Mouse (Mus musculus) hindbrain, embryonic 16.5 days (tissue): ENCODE results near the gene Bahcc1. TPM values are rescaled to one million over a fixed set of nuclear protein-coding genes. Genes with fewer than 3 reads are reported as not detected.

ENCODE experiments used
- ATAC-seq: fragments of 200-750 bp; cut with Nextera tagmentation; 2 replicates; pipeline ENCODE4 v1.8.0; 2017; ENCODE audit warnings: moderate TSS enrichment, moderate library complexity
- H3K27ac ChIP-seq: fragments of 300-500 bp; sonication (generic); 2 replicates; pipeline ENCODE4 v1.5.1; 2014; ENCODE audit warnings: low read depth, mild to moderate bottlenecking, control low read depth, low read length, moderate library complexity
- H3K27me3 ChIP-seq: fragments of 300-500 bp; sonication (generic); replicated peaks from 2 replicates; pipeline ENCODE4 v1.6.1; 2014; ENCODE audit warnings: low read length; ENCODE audit not compliant: control insufficient read depth, insufficient read depth
- H3K36me3 ChIP-seq: fragments of 300-500 bp; sonication (generic); 2 replicates; pipeline ENCODE4 v1.6.1; 2014; ENCODE audit warnings: mild to moderate bottlenecking, low read length, moderate library complexity, mixed read lengths; ENCODE audit not compliant: control insufficient read depth, insufficient read depth
- H3K4me1 ChIP-seq: fragments of 300-500 bp; sonication (generic); 2 replicates; pipeline ENCODE4 v1.6.1; 2014; ENCODE audit warnings: low read depth, low read length; ENCODE audit not compliant: control insufficient read depth, insufficient read depth
- H3K4me2 ChIP-seq: fragments of 300-500 bp; sonication (generic); 2 replicates; pipeline ENCODE4 v1.6.1; 2014; ENCODE audit warnings: mild to moderate bottlenecking, low read length, control low read depth, moderate library complexity
- H3K4me3 ChIP-seq: fragments of 300-500 bp; sonication (generic); 2 replicates; pipeline ENCODE4 v1.5.1; 2014; ENCODE audit warnings: mild to moderate bottlenecking, low read length, control low read depth, moderate library complexity
- H3K9ac ChIP-seq: fragments of 300-500 bp; sonication (generic); 2 replicates; pipeline ENCODE4 v1.6.1; 2014; ENCODE audit warnings: low read depth, mild to moderate bottlenecking, control low read depth, low read length, moderate library complexity
- H3K9me3 ChIP-seq: fragments of 300-500 bp; sonication (generic); 2 replicates; pipeline ENCODE4 v1.6.1; 2014; ENCODE audit warnings: mild to moderate bottlenecking, low read length, moderate library complexity; ENCODE audit not compliant: control insufficient read depth
- WGBS: fragments of 180-500 bp; shearing (Covaris S2); extraction: QIAGEN DNeasy Blood & Tissue Kit; methylation state at CpG from one replicate; pipeline ENCODE4 v1.1.7; 2014; 5-methylcytosine and 5-hydroxymethylcytosine counted together
- polyA plus RNA-seq: library from polyadenylated mRNA; unstranded; fragments of >200 nt; fragmentation: Nextera tagmentation; extraction: Ambion mirVana; gene quantifications from 2 replicates; pipeline ENCODE4 v1.2.1, GENCODE M21; 2015

The Bahcc1 gene
- polyA plus RNA-seq, 1 experiment from 2014 or later: 7.8 TPM

- Histone ChIP-seq H3K4me1 (peaks cover 87% of the 10 kb centered on the region), H3K27me3 (0 out of 2 replicates have a peak, but pooled peaks cover 2% of the 10 kb centered on the region), H3K27ac (peak overlapping the region; percentile 39; the same call in 1 of the 2 replicates), H3K4me2 (no peak overlapping the region), H3K9ac (no peak overlapping the region; the same call in 1 of the 2 replicates), H3K9me3 (no peaks in the 10 kb centered on the region), H3K36me3 (no peaks in the 10 kb centered on the region), H3K4me3 (no peak overlapping the region)
- WGBS: 59% methylated on average over 5 of the region's 5 CpGs
- no peak for ATAC-seq
Observed at GRCm38 (mm10) chr11:120256108-120256507, 23.4 kb downstream of the Bahcc1 start.

GRCm38 (mm10) chr11:120256543-120256942 lies 23.8 kb downstream of the Bahcc1 start:
- H3K4me2 ChIP-seq: no peak overlapping the region
- H3K4me3 ChIP-seq: no peak overlapping the region
- H3K27ac ChIP-seq: peak overlapping the region; percentile 39; the same call in 1 of the 2 replicates
- ATAC-seq: no peak
- H3K36me3 ChIP-seq: no peaks in the 10 kb centered on the region
- no peaks in the 10 kb centered on the region for H3K9me3 ChIP-seq
- 0 out of 2 replicates have a peak, but pooled peaks cover 2% of the 10 kb centered on the region for H3K27me3 ChIP-seq
- 50% methylated on average over 8 of the region's 10 CpGs for WGBS
- no peak overlapping the region for H3K9ac ChIP-seq
- peaks cover 88% of the 10 kb centered on the region for H3K4me1 ChIP-seq

- Histone ChIP-seq H3K4me3 (no peak overlapping the region), H3K36me3 (no peaks in the 10 kb centered on the region), H3K27me3 (0 out of 2 replicates have a peak, but pooled peaks cover 2% of the 10 kb centered on the region), H3K27ac (no peak overlapping the region), H3K9ac (no peak overlapping the region), H3K4me2 (no peak overlapping the region), H3K9me3 (no peaks in the 10 kb centered on the region), H3K4me1 (peaks cover 88% of the 10 kb centered on the region)
- no peak for ATAC-seq
- WGBS: 41% methylated on average over 10 of the region's 10 CpGs
Observed at GRCm38 (mm10) chr11:120256981-120257820, 24.5 kb downstream of the Bahcc1 start.

GRCm38 (mm10) chr11:120257911-120258310 lies 25.2 kb downstream of the Bahcc1 start:
- Histone ChIP-seq H3K4me1 (peaks cover 88% of the 10 kb centered on the region), H3K27ac (no peak overlapping the region), H3K9me3 (no peaks in the 10 kb centered on the region), H3K27me3 (0 out of 2 replicates have a peak, but pooled peaks cover 2% of the 10 kb centered on the region), H3K4me3 (no peak overlapping the region), H3K4me2 (no peak overlapping the region), H3K9ac (no peak overlapping the region), H3K36me3 (no peaks in the 10 kb centered on the region)
- ATAC-seq: no peak
- WGBS: 87% methylated on average over 13 of the region's 13 CpGs

- Histone ChIP-seq H3K9ac (no peak overlapping the region), H3K27ac (no peak overlapping the region), H3K27me3 (0 out of 2 replicates have a peak, but pooled peaks cover 2% of the 10 kb centered on the region), H3K36me3 (no peaks in the 10 kb centered on the region), H3K9me3 (no peaks in the 10 kb centered on the region), H3K4me3 (no peak overlapping the region), H3K4me2 (no peak overlapping the region), H3K4me1 (peaks cover 89% of the 10 kb centered on the region)
- WGBS: 71% methylated on average over 12 of the region's 12 CpGs
- ATAC-seq: no peak
Observed at GRCm38 (mm10) chr11:120258896-120259689, 26.3 kb downstream of the Bahcc1 start.

GRCm38 (mm10) chr11:120259792-120260768 lies 27.3 kb downstream of the Bahcc1 start:
- Histone ChIP-seq H3K4me3 (no peak overlapping the region), H3K4me2 (0 out of 2 replicates have a peak overlapping the region, but pooled peaks have one; percentile 25), H3K36me3 (no peaks in the 10 kb centered on the region), H3K9ac (peak overlapping the region; percentile 32; the same call in 1 of the 2 replicates), H3K27me3 (0 out of 2 replicates have a peak, but pooled peaks cover 4% of the 10 kb centered on the region), H3K4me1 (peaks cover 86% of the 10 kb centered on the region), H3K27ac (peak overlapping the region; percentile 45; the same call in 1 of the 2 replicates), H3K9me3 (no peaks in the 10 kb centered on the region)
- 46% methylated on average over 25 of the region's 25 CpGs for WGBS
- ATAC-seq: no peak

GRCm38 (mm10) chr11:120260769-120261150 lies 28.0 kb downstream of the Bahcc1 start:
- no peak overlapping the region for H3K9ac ChIP-seq
- WGBS: 67% methylated on average over 6 of the region's 6 CpGs
- H3K27ac ChIP-seq: 0 out of 2 replicates have a peak overlapping the region, but pooled peaks have one; percentile 34
- no peak overlapping the region for H3K4me3 ChIP-seq
- H3K27me3 ChIP-seq: 0 out of 2 replicates have a peak, but pooled peaks cover 4% of the 10 kb centered on the region
- no peak overlapping the region for H3K4me2 ChIP-seq
- peaks cover 80% of the 10 kb centered on the region for H3K4me1 ChIP-seq
- no peaks in the 10 kb centered on the region for H3K9me3 ChIP-seq
- no peaks in the 10 kb centered on the region for H3K36me3 ChIP-seq
- no peak for ATAC-seq
